Mouse (Mus musculus): ENCODE measurements around the gene Csnk2a2. TPM values are rescaled to one million over a fixed set of nuclear protein-coding genes. Genes with fewer than 3 reads are reported as not detected.
A peak's percentile ranks its signal among the peaks of the same experiment; 100 is the strongest.

Gene Csnk2a2
- polyA plus RNA-seq, 1 experiment from 2014 or later = 11.2 TPM

- ATAC-seq (replicated peaks; ENCODE audit: low FRiP score, low read depth) (no peak), DNase-seq (ENCODE audit: low spot score) (no peak)
- no peak overlapping the region for H3K27ac ChIP-seq
- H3K4me3 ChIP-seq (replicated peaks; ENCODE audit: low read depth, low read length) = no peak overlapping the region
- no peaks in the 10 kb centered on the region for H3K9me3 ChIP-seq (replicated peaks; ENCODE audit: low read length)
- no peak overlapping the region for H3K9ac ChIP-seq (ENCODE audit: low read depth, low read length)
- no peaks in the 10 kb centered on the region for H3K36me3 ChIP-seq (ENCODE audit: insufficient read depth, low read length)
- H3K4me2 ChIP-seq (ENCODE audit: low read length) = no peak overlapping the region
- TF ChIP-seq CTCF (IDR thresholded peaks at IDR 0.05; ENCODE audit: low read depth) = no peak
- 93% methylated on average over 4 of the region's 4 CpGs for WGBS
- no peaks in the 10 kb centered on the region for H3K4me1 ChIP-seq (replicated peaks; ENCODE audit: insufficient read depth, low read length)
- no peaks in the 10 kb centered on the region for H3K27me3 ChIP-seq (ENCODE audit: insufficient read depth, low read length)
Measured at GRCm38 (mm10) chr8:95523991-95524390, 34.2 kb upstream of the Csnk2a2 start.

- H3K4me3 ChIP-seq (replicated peaks; ENCODE audit: low read depth, low read length) = no peak overlapping the region
- ATAC-seq (replicated peaks; ENCODE audit: low FRiP score, low read depth) (no peak), DNase-seq (ENCODE audit: low spot score) (no peak)
- no peak for TF ChIP-seq CTCF (IDR thresholded peaks at IDR 0.05; ENCODE audit: low read depth)
- no peaks in the 10 kb centered on the region for H3K36me3 ChIP-seq (ENCODE audit: insufficient read depth, low read length)
- no peaks in the 10 kb centered on the region for H3K4me1 ChIP-seq (replicated peaks; ENCODE audit: insufficient read depth, low read length)
- H3K9ac ChIP-seq (ENCODE audit: low read depth, low read length) = no peak overlapping the region
- 87% methylated on average over 6 of the region's 6 CpGs for WGBS
- no peak overlapping the region for H3K4me2 ChIP-seq (ENCODE audit: low read length)
- no peaks in the 10 kb centered on the region for H3K27me3 ChIP-seq (ENCODE audit: insufficient read depth, low read length)
- no peaks in the 10 kb centered on the region for H3K9me3 ChIP-seq (replicated peaks; ENCODE audit: low read length)
- H3K27ac ChIP-seq = no peak overlapping the region
Measured at GRCm38 (mm10) chr8:95516928-95517327, 27.1 kb upstream of the Csnk2a2 start.

- Histone ChIP-seq H3K4me1 (replicated peaks; ENCODE audit: insufficient read depth, low read length) (no peaks in the 10 kb centered on the region), H3K27me3 (ENCODE audit: insufficient read depth, low read length) (no peaks in the 10 kb centered on the region), H3K9ac (ENCODE audit: low read depth, low read length) (no peak overlapping the region), H3K36me3 (ENCODE audit: insufficient read depth, low read length) (no peaks in the 10 kb centered on the region), H3K4me3 (replicated peaks; ENCODE audit: low read depth, low read length) (no peak overlapping the region), H3K4me2 (ENCODE audit: low read length) (no peak overlapping the region), H3K9me3 (replicated peaks; ENCODE audit: low read length) (no peaks in the 10 kb centered on the region), H3K27ac (no peak overlapping the region)
- WGBS = 68% methylated on average over 4 of the region's 4 CpGs
- no peak for DNase-seq (ENCODE audit: low spot score)
- no peak for TF ChIP-seq CTCF (IDR thresholded peaks at IDR 0.05; ENCODE audit: low read depth)
- ATAC-seq (replicated peaks; ENCODE audit: low FRiP score, low read depth) = no peak
Measured at GRCm38 (mm10) chr8:95513219-95513618, 23.4 kb upstream of the Csnk2a2 start.

- no peaks in the 10 kb centered on the region for H3K27me3 ChIP-seq (ENCODE audit: insufficient read depth, low read length)
- WGBS = 65% methylated on average over 4 of the region's 4 CpGs
- ATAC-seq (replicated peaks; ENCODE audit: low FRiP score, low read depth) (no peak), DNase-seq (ENCODE audit: low spot score) (no peak)
- H3K4me3 ChIP-seq (replicated peaks; ENCODE audit: low read depth, low read length) = no peak overlapping the region
- no peaks in the 10 kb centered on the region for H3K36me3 ChIP-seq (ENCODE audit: insufficient read depth, low read length)
- no peaks in the 10 kb centered on the region for H3K4me1 ChIP-seq (replicated peaks; ENCODE audit: insufficient read depth, low read length)
- no peak overlapping the region for H3K27ac ChIP-seq
- no peak for TF ChIP-seq CTCF (IDR thresholded peaks at IDR 0.05; ENCODE audit: low read depth)
- no peaks in the 10 kb centered on the region for H3K9me3 ChIP-seq (replicated peaks; ENCODE audit: low read length)
- no peak overlapping the region for H3K4me2 ChIP-seq (ENCODE audit: low read length)
- H3K9ac ChIP-seq (ENCODE audit: low read depth, low read length) = no peak overlapping the region
Measured at GRCm38 (mm10) chr8:95512257-95512656, 22.4 kb upstream of the Csnk2a2 start.

GRCm38 (mm10) chr8:95506245-95506644, 16.4 kb upstream of the Csnk2a2 start:
- 79% methylated on average over 5 of the region's 5 CpGs for WGBS
- TF ChIP-seq CTCF (IDR thresholded peaks at IDR 0.05; ENCODE audit: low read depth) = peak; percentile 34; the same call in 1 of the 2 replicates
- DNase-seq (ENCODE audit: low spot score) (no peak), ATAC-seq (replicated peaks; ENCODE audit: low FRiP score, low read depth) (no peak)
- Histone ChIP-seq H3K36me3 (ENCODE audit: insufficient read depth, low read length) (no peaks in the 10 kb centered on the region), H3K27me3 (ENCODE audit: insufficient read depth, low read length) (no peaks in the 10 kb centered on the region), H3K4me3 (replicated peaks; ENCODE audit: low read depth, low read length) (no peak overlapping the region), H3K27ac (no peak overlapping the region), H3K4me2 (ENCODE audit: low read length) (no peak overlapping the region), H3K9me3 (replicated peaks; ENCODE audit: low read length) (no peaks in the 10 kb centered on the region), H3K9ac (ENCODE audit: low read depth, low read length) (no peak overlapping the region), H3K4me1 (replicated peaks; ENCODE audit: insufficient read depth, low read length) (no peaks in the 10 kb centered on the region)

- 77% methylated on average over 3 of the region's 3 CpGs for WGBS
- ATAC-seq (replicated peaks; ENCODE audit: low FRiP score, low read depth) = no peak
Measured at GRCm38 (mm10) chr8:95505606-95506005, 15.8 kb upstream of the Csnk2a2 start.

GRCm38 (mm10) chr8:95504835-95505234, 15.0 kb upstream of the Csnk2a2 start:
- DNase-seq (ENCODE audit: low spot score) (no peak), ATAC-seq (replicated peaks; ENCODE audit: low FRiP score, low read depth) (no peak)
- H3K27me3 ChIP-seq (ENCODE audit: insufficient read depth, low read length) = no peaks in the 10 kb centered on the region
- no peak overlapping the region for H3K9ac ChIP-seq (ENCODE audit: low read depth, low read length)
- no peaks in the 10 kb centered on the region for H3K9me3 ChIP-seq (replicated peaks; ENCODE audit: low read length)
- 66% methylated on average over 5 of the region's 5 CpGs for WGBS
- H3K36me3 ChIP-seq (ENCODE audit: insufficient read depth, low read length) = no peaks in the 10 kb centered on the region
- H3K4me1 ChIP-seq (replicated peaks; ENCODE audit: insufficient read depth, low read length) = no peaks in the 10 kb centered on the region
- no peak overlapping the region for H3K27ac ChIP-seq
- H3K4me2 ChIP-seq (ENCODE audit: low read length) = no peak overlapping the region
- no peak overlapping the region for H3K4me3 ChIP-seq (replicated peaks; ENCODE audit: low read depth, low read length)
- TF ChIP-seq CTCF (IDR thresholded peaks at IDR 0.05; ENCODE audit: low read depth) = no peak

More at GRCm38 (mm10) chr8:95505606-95506005, 15.8 kb upstream of the Csnk2a2 start:
- Histone ChIP-seq H3K4me2 (ENCODE audit: low read length) (no peak overlapping the region), H3K9ac (ENCODE audit: low read depth, low read length) (no peak overlapping the region), H3K36me3 (ENCODE audit: insufficient read depth, low read length) (no peaks in the 10 kb centered on the region), H3K27ac (no peak overlapping the region), H3K9me3 (replicated peaks; ENCODE audit: low read length) (no peaks in the 10 kb centered on the region), H3K4me1 (replicated peaks; ENCODE audit: insufficient read depth, low read length) (no peaks in the 10 kb centered on the region), H3K4me3 (replicated peaks; ENCODE audit: low read depth, low read length) (no peak overlapping the region), H3K27me3 (ENCODE audit: insufficient read depth, low read length) (no peaks in the 10 kb centered on the region)
- no peak for TF ChIP-seq CTCF (IDR thresholded peaks at IDR 0.05; ENCODE audit: low read depth)
- DNase-seq (ENCODE audit: low spot score) = no peak
